Mouse (Mus musculus): ENCODE results near the gene Slc16a7. TPM values are rescaled to one million over a fixed set of nuclear protein-coding genes. Genes with fewer than 3 reads are reported as not detected.
A peak's percentile ranks its signal among the peaks of the same experiment; 100 is the strongest.

Gene Slc16a7
- polyA plus RNA-seq, 1 experiment, result 8.9 TPM

- Histone ChIP-seq H3K4me1 (ENCODE audit: control insufficient read depth, insufficient read depth, low read length) (no peaks in the 10 kb centered on the region), H3K27me3 (ENCODE audit: control insufficient read depth, insufficient read depth, low read length) (no peaks in the 10 kb centered on the region), H3K4me3 (replicated peaks; ENCODE audit: insufficient read depth, low read depth, low read length) (no peak overlapping the region), H3K27ac (ENCODE audit: insufficient read depth, low read length) (no peak overlapping the region)
- WGBS, result 86% methylated on average over 11 of the region's 11 CpGs
- DNase-seq, result no peak
- no peak for TF ChIP-seq CTCF (IDR thresholded peaks at IDR 0.05; ENCODE audit: borderline replicate concordance, insufficient read depth, low read depth, low read length)
- no peak for TF ChIP-seq POLR2A (IDR thresholded peaks at IDR 0.05; ENCODE audit: borderline replicate concordance, insufficient read depth, low read length)
These were observed 67.5 kb downstream of the Slc16a7 start for GRCm38 (mm10) chr10:125321446-125322428.

GRCm38 (mm10) chr10:125317317-125317716 lies 71.9 kb downstream of the Slc16a7 start:
- no peak for DNase-seq
- Histone ChIP-seq H3K4me1 (ENCODE audit: control insufficient read depth, insufficient read depth, low read length) (no peaks in the 10 kb centered on the region), H3K4me3 (replicated peaks; ENCODE audit: insufficient read depth, low read depth, low read length) (no peak overlapping the region), H3K27me3 (ENCODE audit: control insufficient read depth, insufficient read depth, low read length) (no peaks in the 10 kb centered on the region), H3K27ac (ENCODE audit: insufficient read depth, low read length) (no peak overlapping the region)
- no peak for TF ChIP-seq POLR2A (IDR thresholded peaks at IDR 0.05; ENCODE audit: borderline replicate concordance, insufficient read depth, low read length)
- TF ChIP-seq CTCF (IDR thresholded peaks at IDR 0.05; ENCODE audit: borderline replicate concordance, insufficient read depth, low read depth, low read length), result no peak
- WGBS, result 45% methylated on average over 6 of the region's 6 CpGs

GRCm38 (mm10) chr10:125310855-125311254 lies 78.4 kb downstream of the Slc16a7 start:
- DNase-seq, result no peak
- no peak overlapping the region for H3K27ac ChIP-seq (ENCODE audit: insufficient read depth, low read length)
- H3K4me1 ChIP-seq (ENCODE audit: control insufficient read depth, insufficient read depth, low read length), result no peaks in the 10 kb centered on the region
- no peaks in the 10 kb centered on the region for H3K27me3 ChIP-seq (ENCODE audit: control insufficient read depth, insufficient read depth, low read length)
- no peak overlapping the region for H3K4me3 ChIP-seq (replicated peaks; ENCODE audit: insufficient read depth, low read depth, low read length)
- WGBS, result 90% methylated on average over 2 of the region's 2 CpGs
- TF ChIP-seq CTCF (IDR thresholded peaks at IDR 0.05; ENCODE audit: borderline replicate concordance, insufficient read depth, low read depth, low read length), result no peak
- no peak for TF ChIP-seq POLR2A (IDR thresholded peaks at IDR 0.05; ENCODE audit: borderline replicate concordance, insufficient read depth, low read length)

- TF ChIP-seq POLR2A (IDR thresholded peaks at IDR 0.05; ENCODE audit: borderline replicate concordance, insufficient read depth, low read length) (no peak), CTCF (IDR thresholded peaks at IDR 0.05; ENCODE audit: borderline replicate concordance, insufficient read depth, low read depth, low read length) (no peak)
- no peaks in the 10 kb centered on the region for H3K4me1 ChIP-seq (ENCODE audit: control insufficient read depth, insufficient read depth, low read length)
- DNase-seq, result no peak
- H3K27me3 ChIP-seq (ENCODE audit: control insufficient read depth, insufficient read depth, low read length), result no peaks in the 10 kb centered on the region
- H3K4me3 ChIP-seq (replicated peaks; ENCODE audit: insufficient read depth, low read depth, low read length), result no peak overlapping the region
- H3K27ac ChIP-seq (ENCODE audit: insufficient read depth, low read length), result no peak overlapping the region
- 81% methylated on average over 6 of the region's 6 CpGs for WGBS
These were observed 91.2 kb downstream of the Slc16a7 start for GRCm38 (mm10) chr10:125298036-125298435.

- no peak for TF ChIP-seq CTCF (IDR thresholded peaks at IDR 0.05; ENCODE audit: borderline replicate concordance, insufficient read depth, low read depth, low read length)
- no peak for TF ChIP-seq POLR2A (IDR thresholded peaks at IDR 0.05; ENCODE audit: borderline replicate concordance, insufficient read depth, low read length)
- Histone ChIP-seq H3K4me3 (replicated peaks; ENCODE audit: insufficient read depth, low read depth, low read length) (no peak overlapping the region), H3K4me1 (ENCODE audit: control insufficient read depth, insufficient read depth, low read length) (no peaks in the 10 kb centered on the region), H3K27ac (ENCODE audit: insufficient read depth, low read length) (no peak overlapping the region), H3K27me3 (ENCODE audit: control insufficient read depth, insufficient read depth, low read length) (no peaks in the 10 kb centered on the region)
- WGBS, result 90% methylated on average over 9 of the region's 9 CpGs
- no peak for DNase-seq
These were observed 98.9 kb downstream of the Slc16a7 start for GRCm38 (mm10) chr10:125290320-125290719.

- H3K4me3 ChIP-seq (replicated peaks; ENCODE audit: insufficient read depth, low read depth, low read length), result no peak overlapping the region
- DNase-seq, result peak in 1 of 2 experiments; percentile 18
- H3K27ac ChIP-seq (ENCODE audit: insufficient read depth, low read length), result no peak overlapping the region
- no peak for TF ChIP-seq CTCF (IDR thresholded peaks at IDR 0.05; ENCODE audit: borderline replicate concordance, insufficient read depth, low read depth, low read length)
- no peak for TF ChIP-seq POLR2A (IDR thresholded peaks at IDR 0.05; ENCODE audit: borderline replicate concordance, insufficient read depth, low read length)
- no peaks in the 10 kb centered on the region for H3K4me1 ChIP-seq (ENCODE audit: control insufficient read depth, insufficient read depth, low read length)
- H3K27me3 ChIP-seq (ENCODE audit: control insufficient read depth, insufficient read depth, low read length), result no peaks in the 10 kb centered on the region
- 55% methylated on average over 6 of the region's 6 CpGs for WGBS
These were observed 100.7 kb downstream of the Slc16a7 start for GRCm38 (mm10) chr10:125288560-125288959.

- H3K4me3 ChIP-seq (replicated peaks; ENCODE audit: insufficient read depth, low read depth, low read length), result no peak overlapping the region
- H3K27me3 ChIP-seq (ENCODE audit: control insufficient read depth, insufficient read depth, low read length), result no peaks in the 10 kb centered on the region
- H3K4me1 ChIP-seq (ENCODE audit: control insufficient read depth, insufficient read depth, low read length), result no peaks in the 10 kb centered on the region
- H3K27ac ChIP-seq (ENCODE audit: insufficient read depth, low read length), result no peak overlapping the region
- DNase-seq, result no peak
- 72% methylated on average over 5 of the region's 5 CpGs for WGBS
- no peak for TF ChIP-seq POLR2A (IDR thresholded peaks at IDR 0.05; ENCODE audit: borderline replicate concordance, insufficient read depth, low read length)
- TF ChIP-seq CTCF (IDR thresholded peaks at IDR 0.05; ENCODE audit: borderline replicate concordance, insufficient read depth, low read depth, low read length), result no peak
These were observed 103.9 kb downstream of the Slc16a7 start for GRCm38 (mm10) chr10:125285386-125285785.
